In genomic region chr14:13198491-13198890, GRCm38 (mm10) we compare ENCODE assay signal across 8 mouse cellular contexts.
DNase-seq lines count a peak whose midpoint lies in the region; ATAC-seq lines count a peak whose summit lies in the region.

No protein-coding gene starts in this region.

- DNase-seq in NIH3T3 (ENCODE audit: low read depth): peak; percentile 20
- DNase-seq in cerebellum, postnatal 14 days: peak; percentile 61 to 68
- peak; percentile 73 for DNase-seq in layer of hippocampus, adult 9-10 months (ENCODE audit: low spot score)
- DNase-seq in spleen, postnatal 10 days (ENCODE audit: low spot score in 2 of 2): no peak
- DNase-seq in ovary, postnatal 10 days (ENCODE audit: low spot score): no peak
- no peak for DNase-seq in urinary bladder, postnatal 14 days (ENCODE audit: low spot score)

- WGBS in kidney, embryonic 14.5 days: 30% methylated on average over 1 of the region's 1 CpGs
- WGBS in kidney, embryonic 15.5 days: 28% methylated on average over 1 of the region's 1 CpGs

- 0 out of 2 replicates have a peak, but pooled peaks have one; percentile 46 for ATAC-seq in kidney, embryonic 14.5 days (ENCODE audit: low FRiP score, low TSS enrichment)
- no peak for ATAC-seq in kidney, embryonic 15.5 days (replicated peaks; ENCODE audit: low FRiP score)

- no peaks in the 10 kb centered on the region for H3K27me3 ChIP-seq in kidney, embryonic 14.5 days (ENCODE audit: control insufficient read depth, insufficient read depth, low read length)
- no peaks in the 10 kb centered on the region for H3K27me3 ChIP-seq in kidney, embryonic 15.5 days

- H3K9ac ChIP-seq in kidney, embryonic 14.5 days (ENCODE audit: low read depth, low read length): no peak overlapping the region
- H3K9ac ChIP-seq in kidney, embryonic 15.5 days: no peak overlapping the region

- no peaks in the 10 kb centered on the region for H3K36me3 ChIP-seq in kidney, embryonic 14.5 days (ENCODE audit: control insufficient read depth, insufficient read depth, low read length)
- no peaks in the 10 kb centered on the region for H3K36me3 ChIP-seq in kidney, embryonic 15.5 days

- H3K9me3 ChIP-seq in kidney, embryonic 14.5 days (ENCODE audit: control insufficient read depth, low read length): no peaks in the 10 kb centered on the region
- H3K9me3 ChIP-seq in kidney, embryonic 15.5 days (replicated peaks): no peaks in the 10 kb centered on the region

- H3K27ac ChIP-seq in kidney, embryonic 14.5 days (ENCODE audit: low read depth, low read length): no peak overlapping the region
- H3K27ac ChIP-seq in kidney, embryonic 15.5 days: no peak overlapping the region

- H3K4me3 ChIP-seq in kidney, embryonic 14.5 days (ENCODE audit: low read length): no peak overlapping the region
- no peak overlapping the region for H3K4me3 ChIP-seq in kidney, embryonic 15.5 days (replicated peaks)

- no peak overlapping the region for H3K4me2 ChIP-seq in kidney, embryonic 14.5 days (replicated peaks; ENCODE audit: low read depth, low read length)
- no peak overlapping the region for H3K4me2 ChIP-seq in kidney, embryonic 15.5 days

- no peaks in the 10 kb centered on the region for H3K4me1 ChIP-seq in kidney, embryonic 14.5 days (ENCODE audit: control insufficient read depth, insufficient read depth, low read length)
- H3K4me1 ChIP-seq in kidney, embryonic 15.5 days: no peaks in the 10 kb centered on the region

Comparison
In these comparisons a context has a peak if more than half of its experiments do, and no peak if none do; other contexts are left out.
1. DNase-seq: peak in NIH3T3 (single experiment), cerebellum, postnatal 14 days (2 of 2) and layer of hippocampus, adult 9-10 months (single experiment); none in spleen, postnatal 10 days (0 of 2), ovary, postnatal 10 days (single experiment) and urinary bladder, postnatal 14 days (single experiment).